Mouse (Mus musculus) heart, postnatal 0 days (tissue): ENCODE results near the gene Wdfy2.

Experiments
- CTCF ChIP-seq: IDR thresholded peaks from 2 replicates; pipeline ENCODE4 v1.5.1; 2016; ENCODE audit warnings: antibody characterized with exemption, control low read depth, low read depth
- EP300 ChIP-seq: IDR thresholded peaks from 2 replicates; pipeline ENCODE4 v1.6.1; 2016; ENCODE audit warnings: antibody characterized with exemption, low read depth

DNA sequence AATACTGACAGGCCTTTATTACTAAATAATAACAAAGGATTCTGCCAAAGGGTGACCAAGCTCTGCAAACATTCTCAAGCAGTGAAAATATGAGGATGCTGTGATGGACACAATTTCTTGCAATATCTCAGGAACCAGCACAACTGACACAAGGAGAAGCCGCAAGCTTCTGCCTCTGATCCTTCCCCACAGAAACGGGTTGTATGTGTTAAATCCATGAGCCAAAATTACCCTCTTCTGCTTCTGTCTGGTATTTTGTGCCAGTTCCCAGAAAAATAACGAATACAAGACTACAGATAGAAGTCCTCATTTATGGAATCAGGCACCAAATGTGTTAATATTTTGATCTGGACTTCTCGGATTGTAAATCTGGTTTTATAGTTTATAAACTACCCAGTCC lies 20.7 kb upstream of the Wdfy2 start:
- no peak for TF ChIP-seq CTCF
- no peak for TF ChIP-seq EP300
